Mouse (Mus musculus): ENCODE results near the gene Vps33a. TPM values are rescaled to one million over a fixed set of nuclear protein-coding genes. Genes with fewer than 3 reads are reported as not detected.

Vps33a gene
- polyA plus RNA-seq (2015; fragmentation: Nextera tagmentation; extraction: Ambion mirVana), result 18.1 and 18.7 TPM in 2 replicates

GRCm38 (mm10) chr5:123572357-123573186 lies at the start of gene Vps33a:
TSS of gene Vps33a (minus strand) at chr5:123573038.
- ATAC-seq (ENCODE audit: insufficient read depth), result peak; percentile 90
- peaks cover 26% of the 10 kb centered on the region for H3K36me3 ChIP-seq (replicated peaks)
- H3K27me3 ChIP-seq, result no peaks in the 10 kb centered on the region
- peak within 1 kb of the TSS; percentile 83 for H3K27ac ChIP-seq (replicated peaks)
- peaks cover 18% of the 10 kb centered on the region for H3K4me1 ChIP-seq (replicated peaks)
- peak within 1 kb of the TSS; percentile 91 for H3K9ac ChIP-seq
- H3K4me2 ChIP-seq, result peak within 1 kb of the TSS; percentile 87
- peak within 1 kb of the TSS; percentile 89 for H3K4me3 ChIP-seq (replicated peaks)
- under 1% methylated on average over 54 of the region's 54 CpGs for WGBS (ENCODE audit: insufficient replicate concordance)
- H3K9me3 ChIP-seq (replicated peaks), result no peaks in the 10 kb centered on the region

GRCm38 (mm10) chr5:123622421-123622820 lies 49.6 kb upstream of the Vps33a start:
- Histone ChIP-seq H3K27me3 (no peaks in the 10 kb centered on the region), H3K36me3 (replicated peaks) (peaks cover 20% of the 10 kb centered on the region), H3K4me3 (replicated peaks) (no peak overlapping the region), H3K9me3 (replicated peaks) (no peaks in the 10 kb centered on the region), H3K4me1 (replicated peaks) (no peaks in the 10 kb centered on the region), H3K27ac (replicated peaks) (no peak overlapping the region), H3K9ac (no peak overlapping the region), H3K4me2 (no peak overlapping the region)
- no peak for ATAC-seq (ENCODE audit: insufficient read depth)
- WGBS (ENCODE audit: insufficient replicate concordance), result 79% methylated on average over 13 of the region's 13 CpGs

- H3K9ac ChIP-seq, result no peak overlapping the region
- H3K27me3 ChIP-seq, result no peaks in the 10 kb centered on the region
- WGBS (ENCODE audit: insufficient replicate concordance), result 41% methylated on average over 2 of the region's 2 CpGs
- peaks cover 42% of the 10 kb centered on the region for H3K36me3 ChIP-seq (replicated peaks)
- H3K4me2 ChIP-seq, result no peak overlapping the region
- no peak for ATAC-seq (ENCODE audit: insufficient read depth)
- no peaks in the 10 kb centered on the region for H3K4me1 ChIP-seq (replicated peaks)
- H3K9me3 ChIP-seq (replicated peaks), result no peaks in the 10 kb centered on the region
- H3K4me3 ChIP-seq (replicated peaks), result no peak overlapping the region
- no peak overlapping the region for H3K27ac ChIP-seq (replicated peaks)
Measured at GRCm38 (mm10) chr5:123618558-123618957, 45.7 kb upstream of the Vps33a start.

- ATAC-seq (ENCODE audit: insufficient read depth), result no peak
- Histone ChIP-seq H3K36me3 (replicated peaks) (peaks cover 46% of the 10 kb centered on the region), H3K9me3 (replicated peaks) (no peaks in the 10 kb centered on the region), H3K4me2 (no peak overlapping the region), H3K9ac (no peak overlapping the region), H3K27me3 (no peaks in the 10 kb centered on the region), H3K4me1 (replicated peaks) (no peaks in the 10 kb centered on the region), H3K27ac (replicated peaks) (no peak overlapping the region), H3K4me3 (replicated peaks) (no peak overlapping the region)
- 85% methylated on average over 24 of the region's 24 CpGs for WGBS (ENCODE audit: insufficient replicate concordance)
Measured at GRCm38 (mm10) chr5:123614246-123614645, 41.4 kb upstream of the Vps33a start.

GRCm38 (mm10) chr5:123609843-123610242 lies 37.0 kb upstream of the Vps33a start:
- 31% methylated on average over 4 of the region's 4 CpGs for WGBS (ENCODE audit: insufficient replicate concordance)
- no peak for ATAC-seq (ENCODE audit: insufficient read depth)

GRCm38 (mm10) chr5:123609416-123609815 lies 36.6 kb upstream of the Vps33a start:
- Histone ChIP-seq H3K4me3 (replicated peaks) (no peak overlapping the region), H3K9me3 (replicated peaks) (no peaks in the 10 kb centered on the region), H3K36me3 (replicated peaks) (peaks cover 41% of the 10 kb centered on the region), H3K27ac (replicated peaks) (no peak overlapping the region), H3K9ac (no peak overlapping the region), H3K4me2 (no peak overlapping the region), H3K27me3 (no peaks in the 10 kb centered on the region), H3K4me1 (replicated peaks) (no peaks in the 10 kb centered on the region)
- ATAC-seq (ENCODE audit: insufficient read depth), result no peak
- 83% methylated on average over 7 of the region's 7 CpGs for WGBS (ENCODE audit: insufficient replicate concordance)

More at GRCm38 (mm10) chr5:123609843-123610242, 37.0 kb upstream of the Vps33a start:
- H3K36me3 ChIP-seq (replicated peaks), result peaks cover 45% of the 10 kb centered on the region
- H3K9me3 ChIP-seq (replicated peaks), result no peaks in the 10 kb centered on the region
- no peak overlapping the region for H3K4me2 ChIP-seq
- H3K9ac ChIP-seq, result no peak overlapping the region
- H3K27ac ChIP-seq (replicated peaks), result no peak overlapping the region
- no peaks in the 10 kb centered on the region for H3K4me1 ChIP-seq (replicated peaks)
- no peak overlapping the region for H3K4me3 ChIP-seq (replicated peaks)
- no peaks in the 10 kb centered on the region for H3K27me3 ChIP-seq

- ATAC-seq (ENCODE audit: insufficient read depth), result no peak
- Histone ChIP-seq H3K4me1 (replicated peaks) (peaks cover 4% of the 10 kb centered on the region), H3K4me3 (replicated peaks) (no peak overlapping the region), H3K9ac (no peak overlapping the region), H3K9me3 (replicated peaks) (no peaks in the 10 kb centered on the region), H3K27ac (replicated peaks) (no peak overlapping the region), H3K4me2 (no peak overlapping the region), H3K27me3 (no peaks in the 10 kb centered on the region), H3K36me3 (replicated peaks) (peaks cover 26% of the 10 kb centered on the region; the same call in 1 of the 2 replicates)
- WGBS (ENCODE audit: insufficient replicate concordance), result 65% methylated on average over 3 of the region's 3 CpGs
Measured at GRCm38 (mm10) chr5:123607211-123607669, 34.4 kb upstream of the Vps33a start.

- no peaks in the 10 kb centered on the region for H3K9me3 ChIP-seq (replicated peaks)
- H3K4me1 ChIP-seq (replicated peaks), result peaks cover 4% of the 10 kb centered on the region
- WGBS (ENCODE audit: insufficient replicate concordance), result 34% methylated on average over 11 of the region's 11 CpGs
- H3K4me2 ChIP-seq, result no peak overlapping the region
- H3K9ac ChIP-seq, result no peak overlapping the region
- peaks cover 25% of the 10 kb centered on the region; the same call in 1 of the 2 replicates for H3K36me3 ChIP-seq (replicated peaks)
- H3K27ac ChIP-seq (replicated peaks), result no peak overlapping the region
- no peak overlapping the region for H3K4me3 ChIP-seq (replicated peaks)
- no peak for ATAC-seq (ENCODE audit: insufficient read depth)
- H3K27me3 ChIP-seq, result no peaks in the 10 kb centered on the region
Measured at GRCm38 (mm10) chr5:123603496-123603895, 30.7 kb upstream of the Vps33a start.

- Histone ChIP-seq H3K36me3 (replicated peaks) (0 out of 2 replicates have a peak, but pooled peaks cover 18% of the 10 kb centered on the region), H3K4me1 (replicated peaks) (peaks cover 4% of the 10 kb centered on the region), H3K9me3 (replicated peaks) (no peaks in the 10 kb centered on the region), H3K27me3 (no peaks in the 10 kb centered on the region), H3K27ac (replicated peaks) (no peak overlapping the region), H3K9ac (no peak overlapping the region), H3K4me2 (no peak overlapping the region), H3K4me3 (replicated peaks) (no peak overlapping the region)
- no peak for ATAC-seq (ENCODE audit: insufficient read depth)
- 52% methylated on average over 6 of the region's 6 CpGs for WGBS (ENCODE audit: insufficient replicate concordance)
Measured at GRCm38 (mm10) chr5:123602174-123602573, 29.3 kb upstream of the Vps33a start.

GRCm38 (mm10) chr5:123599319-123599718 lies 26.5 kb upstream of the Vps33a start:
- Histone ChIP-seq H3K4me1 (replicated peaks) (peaks cover 8% of the 10 kb centered on the region), H3K4me3 (replicated peaks) (no peak overlapping the region), H3K27me3 (no peaks in the 10 kb centered on the region), H3K27ac (replicated peaks) (no peak overlapping the region), H3K9ac (no peak overlapping the region), H3K36me3 (replicated peaks) (0 out of 2 replicates have a peak, but pooled peaks cover 9% of the 10 kb centered on the region), H3K9me3 (replicated peaks) (no peaks in the 10 kb centered on the region), H3K4me2 (no peak overlapping the region)
- WGBS (ENCODE audit: insufficient replicate concordance), result 45% methylated on average over 6 of the region's 6 CpGs
- no peak for ATAC-seq (ENCODE audit: insufficient read depth)

- Histone ChIP-seq H3K9me3 (replicated peaks) (no peaks in the 10 kb centered on the region), H3K27me3 (no peaks in the 10 kb centered on the region), H3K4me3 (replicated peaks) (no peak overlapping the region), H3K4me1 (replicated peaks) (peaks cover 4% of the 10 kb centered on the region; the same call in 1 of the 2 replicates), H3K4me2 (no peak overlapping the region), H3K9ac (no peak overlapping the region), H3K36me3 (replicated peaks) (0 out of 2 replicates have a peak, but pooled peaks cover 3% of the 10 kb centered on the region), H3K27ac (replicated peaks) (no peak overlapping the region)
- WGBS (ENCODE audit: insufficient replicate concordance), result 75% methylated on average over 10 of the region's 10 CpGs
- no peak for ATAC-seq (ENCODE audit: insufficient read depth)
Measured at GRCm38 (mm10) chr5:123593622-123594280, 20.9 kb upstream of the Vps33a start.
